Mouse (Mus musculus): ENCODE results near the gene Scaf1. TPM values are rescaled to one million over a fixed set of nuclear protein-coding genes. Genes with fewer than 3 reads are reported as not detected.

Scaf1 gene
- polyA plus RNA-seq, 1 experiment from 2014 or later = 42.1 TPM

GRCm38 (mm10) chr7:45053117-45053930, 37.2 kb upstream of the Scaf1 start:
- H3K27me3 ChIP-seq (replicated peaks; ENCODE audit: control insufficient read depth, insufficient read depth, low read length) = no peaks in the 10 kb centered on the region
- under 1% methylated on average over 42 of the region's 59 CpGs for WGBS
- peak overlapping the region; percentile 88 for H3K9ac ChIP-seq (replicated peaks; ENCODE audit: low read depth, low read length)
- H3K9me3 ChIP-seq (ENCODE audit: control insufficient read depth, low read length) = no peaks in the 10 kb centered on the region
- ATAC-seq = peak; percentile 61
- H3K4me3 ChIP-seq (replicated peaks; ENCODE audit: low read length) = peak overlapping the region; percentile 95
- H3K27ac ChIP-seq (ENCODE audit: low read length) = peak overlapping the region; percentile 99
- peaks cover 14% of the 10 kb centered on the region; the same call in 1 of the 2 replicates for H3K36me3 ChIP-seq (ENCODE audit: control insufficient read depth, insufficient read depth)
- H3K4me2 ChIP-seq (ENCODE audit: low read length) = peak overlapping the region; percentile 97
- peaks cover 28% of the 10 kb centered on the region for H3K4me1 ChIP-seq (replicated peaks; ENCODE audit: control insufficient read depth, insufficient read depth, low read length)

- no peak for ATAC-seq
- H3K4me1 ChIP-seq (replicated peaks; ENCODE audit: control insufficient read depth, insufficient read depth, low read length) = peaks cover 28% of the 10 kb centered on the region
These were observed 36.6 kb upstream of the Scaf1 start, which contains the start of gene Prr12 for GRCm38 (mm10) chr7:45052862-45053116. Gene Prr12, minus strand, starts transcription at chr7:45052881.

GRCm38 (mm10) chr7:45052181-45052861, 36.2 kb upstream of the Scaf1 start:
- 0% methylated on average over 33 of the region's 38 CpGs for WGBS
- Histone ChIP-seq H3K9ac (replicated peaks; ENCODE audit: low read depth, low read length) (peak overlapping the region; percentile 88), H3K9me3 (ENCODE audit: control insufficient read depth, low read length) (no peaks in the 10 kb centered on the region), H3K27me3 (replicated peaks; ENCODE audit: control insufficient read depth, insufficient read depth, low read length) (no peaks in the 10 kb centered on the region), H3K27ac (ENCODE audit: low read length) (peak overlapping the region; percentile 99), H3K4me3 (replicated peaks; ENCODE audit: low read length) (peak overlapping the region; percentile 95), H3K4me2 (ENCODE audit: low read length) (peak overlapping the region; percentile 89), H3K4me1 (replicated peaks; ENCODE audit: control insufficient read depth, insufficient read depth, low read length) (peaks cover 28% of the 10 kb centered on the region), H3K36me3 (ENCODE audit: control insufficient read depth, insufficient read depth) (peaks cover 22% of the 10 kb centered on the region)
- ATAC-seq = no peak

More at GRCm38 (mm10) chr7:45052862-45053116, 36.6 kb upstream of the Scaf1 start, which contains the start of gene Prr12:
- Histone ChIP-seq H3K36me3 (ENCODE audit: control insufficient read depth, insufficient read depth) (peaks cover 17% of the 10 kb centered on the region), H3K9me3 (ENCODE audit: control insufficient read depth, low read length) (no peaks in the 10 kb centered on the region), H3K27ac (ENCODE audit: low read length) (peak within 1 kb of the TSS; percentile 99), H3K4me2 (ENCODE audit: low read length) (peak within 1 kb of the TSS; percentile 97), H3K4me3 (replicated peaks; ENCODE audit: low read length) (peak within 1 kb of the TSS; percentile 95), H3K9ac (replicated peaks; ENCODE audit: low read depth, low read length) (peak within 1 kb of the TSS; percentile 88), H3K27me3 (replicated peaks; ENCODE audit: control insufficient read depth, insufficient read depth, low read length) (no peaks in the 10 kb centered on the region)
- 0% methylated on average over 1 of the region's 18 CpGs for WGBS

- under 1% methylated on average over 13 of the region's 13 CpGs for WGBS
- Histone ChIP-seq H3K27me3 (replicated peaks; ENCODE audit: control insufficient read depth, insufficient read depth, low read length) (no peaks in the 10 kb centered on the region), H3K4me3 (replicated peaks; ENCODE audit: low read length) (peak overlapping the region; percentile 95), H3K9ac (replicated peaks; ENCODE audit: low read depth, low read length) (peak overlapping the region; percentile 88), H3K4me1 (replicated peaks; ENCODE audit: control insufficient read depth, insufficient read depth, low read length) (peaks cover 28% of the 10 kb centered on the region), H3K9me3 (ENCODE audit: control insufficient read depth, low read length) (no peaks in the 10 kb centered on the region), H3K27ac (ENCODE audit: low read length) (peak overlapping the region; percentile 99), H3K36me3 (ENCODE audit: control insufficient read depth, insufficient read depth) (peaks cover 29% of the 10 kb centered on the region), H3K4me2 (ENCODE audit: low read length) (peak overlapping the region; percentile 89)
- ATAC-seq = no peak
These were observed 35.4 kb upstream of the Scaf1 start for GRCm38 (mm10) chr7:45051601-45051974.

GRCm38 (mm10) chr7:45050945-45051600, 34.9 kb upstream of the Scaf1 start:
- Histone ChIP-seq H3K36me3 (ENCODE audit: control insufficient read depth, insufficient read depth) (peaks cover 31% of the 10 kb centered on the region), H3K4me2 (ENCODE audit: low read length) (peak overlapping the region; percentile 89), H3K9me3 (ENCODE audit: control insufficient read depth, low read length) (no peaks in the 10 kb centered on the region), H3K9ac (replicated peaks; ENCODE audit: low read depth, low read length) (peak overlapping the region; percentile 88), H3K27ac (ENCODE audit: low read length) (peak overlapping the region; percentile 45), H3K4me1 (replicated peaks; ENCODE audit: control insufficient read depth, insufficient read depth, low read length) (peaks cover 28% of the 10 kb centered on the region), H3K4me3 (replicated peaks; ENCODE audit: low read length) (peak overlapping the region; percentile 95), H3K27me3 (replicated peaks; ENCODE audit: control insufficient read depth, insufficient read depth, low read length) (no peaks in the 10 kb centered on the region)
- ATAC-seq = peak; percentile 52
- WGBS = 1% methylated on average over 15 of the region's 16 CpGs

- H3K4me2 ChIP-seq (ENCODE audit: low read length) = no peak overlapping the region
- H3K36me3 ChIP-seq (ENCODE audit: control insufficient read depth, insufficient read depth) = peaks cover 43% of the 10 kb centered on the region
- H3K27me3 ChIP-seq (replicated peaks; ENCODE audit: control insufficient read depth, insufficient read depth, low read length) = no peaks in the 10 kb centered on the region
- no peak overlapping the region for H3K4me3 ChIP-seq (replicated peaks; ENCODE audit: low read length)
- H3K27ac ChIP-seq (ENCODE audit: low read length) = no peak overlapping the region
- 89% methylated on average over 23 of the region's 23 CpGs for WGBS
- no peak for ATAC-seq
- H3K4me1 ChIP-seq (replicated peaks; ENCODE audit: control insufficient read depth, insufficient read depth, low read length) = peaks cover 23% of the 10 kb centered on the region
- no peak overlapping the region for H3K9ac ChIP-seq (replicated peaks; ENCODE audit: low read depth, low read length)
- no peaks in the 10 kb centered on the region for H3K9me3 ChIP-seq (ENCODE audit: control insufficient read depth, low read length)
These were observed 32.9 kb upstream of the Scaf1 start for GRCm38 (mm10) chr7:45048923-45049657.

- Histone ChIP-seq H3K27ac (ENCODE audit: low read length) (no peak overlapping the region), H3K4me2 (ENCODE audit: low read length) (no peak overlapping the region), H3K4me1 (replicated peaks; ENCODE audit: control insufficient read depth, insufficient read depth, low read length) (peaks cover 18% of the 10 kb centered on the region), H3K27me3 (replicated peaks; ENCODE audit: control insufficient read depth, insufficient read depth, low read length) (no peaks in the 10 kb centered on the region), H3K9ac (replicated peaks; ENCODE audit: low read depth, low read length) (no peak overlapping the region), H3K4me3 (replicated peaks; ENCODE audit: low read length) (no peak overlapping the region), H3K9me3 (ENCODE audit: control insufficient read depth, low read length) (no peaks in the 10 kb centered on the region), H3K36me3 (ENCODE audit: control insufficient read depth, insufficient read depth) (peaks cover 47% of the 10 kb centered on the region)
- WGBS = 87% methylated on average over 37 of the region's 38 CpGs
- ATAC-seq = no peak
These were observed 32.1 kb upstream of the Scaf1 start for GRCm38 (mm10) chr7:45048001-45048890.

- peaks cover 18% of the 10 kb centered on the region for H3K4me1 ChIP-seq (replicated peaks; ENCODE audit: control insufficient read depth, insufficient read depth, low read length)
- 93% methylated on average over 14 of the region's 14 CpGs for WGBS
- H3K4me3 ChIP-seq (replicated peaks; ENCODE audit: low read length) = no peak overlapping the region
- no peaks in the 10 kb centered on the region for H3K9me3 ChIP-seq (ENCODE audit: control insufficient read depth, low read length)
- no peak overlapping the region for H3K27ac ChIP-seq (ENCODE audit: low read length)
- no peak for ATAC-seq
- H3K36me3 ChIP-seq (ENCODE audit: control insufficient read depth, insufficient read depth) = peaks cover 54% of the 10 kb centered on the region
- H3K27me3 ChIP-seq (replicated peaks; ENCODE audit: control insufficient read depth, insufficient read depth, low read length) = no peaks in the 10 kb centered on the region
- no peak overlapping the region for H3K9ac ChIP-seq (replicated peaks; ENCODE audit: low read depth, low read length)
- no peak overlapping the region for H3K4me2 ChIP-seq (ENCODE audit: low read length)
These were observed 31.3 kb upstream of the Scaf1 start for GRCm38 (mm10) chr7:45047491-45047890.

Data from forebrain, embryonic 16.5 days (tissue).